Mouse (Mus musculus): ENCODE measurements around the gene Map7d2.

DNA sequence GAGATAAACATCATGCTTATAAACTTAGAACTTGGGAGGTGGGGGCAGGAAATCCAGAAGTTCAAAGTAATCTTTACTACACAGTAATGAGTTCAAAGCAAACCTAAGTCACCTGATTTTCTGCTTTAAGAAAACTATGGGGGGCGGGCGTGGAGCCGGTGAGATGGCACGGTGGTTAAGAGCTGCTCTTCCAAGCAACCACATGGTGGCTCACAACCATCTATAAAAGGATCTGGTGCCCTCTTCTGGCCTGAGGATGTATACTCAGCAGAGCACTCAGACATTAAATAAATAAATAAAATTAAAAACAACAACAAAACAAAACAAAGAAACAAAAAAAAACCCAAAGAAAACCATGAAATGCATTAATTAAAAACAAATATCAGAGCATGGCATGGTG lies 5.1 kb upstream of the Map7d2 start:
- TF ChIP-seq CTCF (IDR thresholded peaks at IDR 0.05; ENCODE audit: borderline replicate concordance, control insufficient read depth, extremely low read depth, insufficient read depth, low read length, poor library complexity), result peak; percentile 28; the same call in 1 of the 2 replicates
- TF ChIP-seq POLR2A (IDR thresholded peaks at IDR 0.05; ENCODE audit: control insufficient read depth, extremely low read depth, insufficient read depth, low read length, poor library complexity), result no peak

All from thymus, adult 2 months (tissue).